Mouse (Mus musculus) limb, embryonic 10.5 days (tissue): ENCODE measurements around the gene Slfn5. TPM values are rescaled to one million over a fixed set of nuclear protein-coding genes. Genes with fewer than 3 reads are reported as not detected.
A peak's percentile ranks its signal among the peaks of the same experiment; 100 is the strongest.
"Not testable (repeated sequence)": the region's sequence is repeated elsewhere in the genome, so short reads cannot be mapped to it uniquely, and the experiment has no call there.

Source experiments
- DNase-seq: peaks from one replicate; pipeline ENCODE4 v3.0.0-alpha.2; 2017; ENCODE audit warnings: low spot score
- H3K27ac ChIP-seq: fragments of 300-500 bp; sonication (generic); 2 replicates; pipeline ENCODE4 v1.5.1; 2016; ENCODE audit warnings: mild to moderate bottlenecking
- H3K27me3 ChIP-seq: fragments of 300-500 bp; sonication (generic); 2 replicates; pipeline ENCODE4 v1.6.1; 2016; ENCODE audit warnings: low read depth, mild to moderate bottlenecking; ENCODE audit not compliant: poor library complexity, severe bottlenecking
- H3K36me3 ChIP-seq: fragments of 300-500 bp; sonication (generic); 2 replicates; pipeline ENCODE4 v1.6.1; 2016; ENCODE audit warnings: mild to moderate bottlenecking, moderate library complexity
- H3K4me1 ChIP-seq: fragments of 300-500 bp; sonication (generic); 2 replicates; pipeline ENCODE4 v1.6.1; 2016
- H3K4me3 ChIP-seq: fragments of 300-500 bp; sonication (generic); 2 replicates; pipeline ENCODE4 v1.5.1; 2016; ENCODE audit warnings: mild to moderate bottlenecking, moderate library complexity
- H3K9me3 ChIP-seq: fragments of 300-500 bp; sonication (generic); replicated peaks from 2 replicates; pipeline ENCODE4 v1.6.1; 2016; ENCODE audit warnings: mild to moderate bottlenecking
- WGBS: fragments of 180-500 bp; shearing (Covaris S2); methylation state at CpG from one replicate; pipeline ENCODE4 v1.1.7; 2016; 5-methylcytosine and 5-hydroxymethylcytosine counted together
- polyA plus RNA-seq: library from polyadenylated mRNA; unstranded; fragments of >200 nt; fragmentation: Nextera tagmentation; extraction: Ambion mirVana; gene quantifications from 2 replicates; pipeline ENCODE4 v1.2.1, GENCODE M21; 2016

Gene Slfn5
- polyA plus RNA-seq, 1 experiment from 2014 or later = 0.46 TPM

GRCm38 (mm10) chr11:82923910-82924309 is 27.2 kb upstream of the Slfn5 start:
- WGBS = 90% methylated on average over 6 of the region's 6 CpGs
- H3K4me3 ChIP-seq, H3K4me1 ChIP-seq, H3K27ac ChIP-seq, DNase-seq, H3K9me3 ChIP-seq, H3K36me3 ChIP-seq: not testable (repeated sequence)
- peaks cover 71% of the 10 kb centered on the region for H3K27me3 ChIP-seq

- Histone ChIP-seq H3K4me1 (peaks cover 14% of the 10 kb centered on the region), H3K4me3 (no peak overlapping the region), H3K9me3 (no peaks in the 10 kb centered on the region), H3K27me3 (peaks cover 84% of the 10 kb centered on the region), H3K36me3 (no peaks in the 10 kb centered on the region), H3K27ac (no peak overlapping the region)
- 32% methylated on average over 20 of the region's 20 CpGs for WGBS
- DNase-seq = no peak
These were observed 22.1 kb upstream of the Slfn5 start for GRCm38 (mm10) chr11:82928897-82929632.

- H3K27me3 ChIP-seq = peaks cover 89% of the 10 kb centered on the region
- no peaks in the 10 kb centered on the region for H3K36me3 ChIP-seq
- H3K4me3 ChIP-seq = no peak overlapping the region
- WGBS = 60% methylated on average over 3 of the region's 3 CpGs
- no peak for DNase-seq
- H3K27ac ChIP-seq = no peak overlapping the region
- no peaks in the 10 kb centered on the region for H3K9me3 ChIP-seq
- peaks cover 14% of the 10 kb centered on the region for H3K4me1 ChIP-seq
These were observed 21.6 kb upstream of the Slfn5 start for GRCm38 (mm10) chr11:82929633-82929950.

- not testable (repeated sequence) for H3K36me3 ChIP-seq, H3K27ac ChIP-seq, H3K9me3 ChIP-seq, DNase-seq
- Histone ChIP-seq H3K4me1 (peaks cover 14% of the 10 kb centered on the region), H3K4me3 (peak overlapping the region; percentile 51), H3K27me3 (peaks cover 93% of the 10 kb centered on the region)
- 2% methylated on average over 84 of the region's 85 CpGs for WGBS
These were observed 20.7 kb upstream of the Slfn5 start for GRCm38 (mm10) chr11:82930391-82930955.

GRCm38 (mm10) chr11:82931161-82931560 is 20.0 kb upstream of the Slfn5 start:
- under 1% methylated on average over 63 of the region's 63 CpGs for WGBS
- not testable (repeated sequence) for DNase-seq, H3K27ac ChIP-seq, H3K9me3 ChIP-seq, H3K36me3 ChIP-seq
- Histone ChIP-seq H3K27me3 (peaks cover 93% of the 10 kb centered on the region), H3K4me1 (peaks cover 14% of the 10 kb centered on the region), H3K4me3 (peak overlapping the region; percentile 51)

- under 1% methylated on average over 119 of the region's 119 CpGs for WGBS
- peaks cover 14% of the 10 kb centered on the region for H3K4me1 ChIP-seq
- H3K27me3 ChIP-seq = peaks cover 93% of the 10 kb centered on the region
- H3K4me3 ChIP-seq = peak overlapping the region; percentile 51
- H3K27ac ChIP-seq, DNase-seq, H3K9me3 ChIP-seq, H3K36me3 ChIP-seq: not testable (repeated sequence)
These were observed 19.3 kb upstream of the Slfn5 start for GRCm38 (mm10) chr11:82931671-82932450.

GRCm38 (mm10) chr11:82933186-82933585 is 18.0 kb upstream of the Slfn5 start:
- H3K4me1 ChIP-seq = peaks cover 14% of the 10 kb centered on the region
- no peak overlapping the region for H3K27ac ChIP-seq
- no peaks in the 10 kb centered on the region for H3K9me3 ChIP-seq
- H3K36me3 ChIP-seq = no peaks in the 10 kb centered on the region
- H3K27me3 ChIP-seq = peaks cover 95% of the 10 kb centered on the region
- H3K4me3 ChIP-seq = peak overlapping the region; percentile 51
- 4% methylated on average over 29 of the region's 29 CpGs for WGBS
- no peak for DNase-seq

- H3K27ac ChIP-seq = no peak overlapping the region
- no peak overlapping the region for H3K4me3 ChIP-seq
- no peaks in the 10 kb centered on the region for H3K9me3 ChIP-seq
- WGBS = 52% methylated on average over 6 of the region's 6 CpGs
- H3K4me1 ChIP-seq = no peaks in the 10 kb centered on the region
- DNase-seq = no peak
- H3K27me3 ChIP-seq = peaks cover 35% of the 10 kb centered on the region
- H3K36me3 ChIP-seq = no peaks in the 10 kb centered on the region
These were observed 7.8 kb upstream of the Slfn5 start for GRCm38 (mm10) chr11:82943336-82943735.

GRCm38 (mm10) chr11:82945636-82946035 is 5.5 kb upstream of the Slfn5 start:
- Histone ChIP-seq H3K4me1 (no peaks in the 10 kb centered on the region), H3K27ac (no peak overlapping the region), H3K9me3 (no peaks in the 10 kb centered on the region), H3K4me3 (no peak overlapping the region), H3K36me3 (no peaks in the 10 kb centered on the region), H3K27me3 (peaks cover 37% of the 10 kb centered on the region)
- no peak for DNase-seq
- 84% methylated on average over 2 of the region's 2 CpGs for WGBS

- Histone ChIP-seq H3K27ac (no peak overlapping the region), H3K4me1 (peaks cover 16% of the 10 kb centered on the region), H3K4me3 (no peak overlapping the region), H3K36me3 (no peaks in the 10 kb centered on the region), H3K9me3 (no peaks in the 10 kb centered on the region), H3K27me3 (peaks cover 48% of the 10 kb centered on the region)
- WGBS = 61% methylated on average over 4 of the region's 4 CpGs
- no peak for DNase-seq
These were observed 3.7 kb upstream of the Slfn5 start for GRCm38 (mm10) chr11:82947457-82947856.

- Histone ChIP-seq H3K4me3 (no peak overlapping the region), H3K9me3 (no peaks in the 10 kb centered on the region), H3K4me1 (peaks cover 16% of the 10 kb centered on the region), H3K36me3 (no peaks in the 10 kb centered on the region), H3K27me3 (peaks cover 60% of the 10 kb centered on the region), H3K27ac (no peak overlapping the region)
- WGBS = 86% methylated on average over 9 of the region's 9 CpGs
- no peak for DNase-seq
These were observed 2.1 kb upstream of the Slfn5 start for GRCm38 (mm10) chr11:82949036-82949435.

GRCm38 (mm10) chr11:82951865-82952611 is 889 bp downstream of the Slfn5 start:
- Histone ChIP-seq H3K36me3 (no peaks in the 10 kb centered on the region), H3K27me3 (peaks cover 80% of the 10 kb centered on the region), H3K27ac (no peak overlapping the region), H3K4me3 (0 out of 2 replicates have a peak overlapping the region, but pooled peaks have one; percentile 16), H3K4me1 (peaks cover 16% of the 10 kb centered on the region), H3K9me3 (no peaks in the 10 kb centered on the region)
- DNase-seq = peak; percentile 35
- WGBS = 7% methylated on average over 28 of the region's 28 CpGs
